Mouse (Mus musculus) spleen, postnatal 14 days (tissue): Measurements from ENCODE around the gene Mamdc4.
A peak's percentile ranks its signal among the peaks of the same experiment; 100 is the strongest.

Experiments
- DNase-seq, 2 experiments: peaks; one replicate each; pipeline ENCODE4 v3.0.0; 2021 to 2022; ENCODE audit warnings: low spot score in 2 of 2

Gene Mamdc4

DNA sequence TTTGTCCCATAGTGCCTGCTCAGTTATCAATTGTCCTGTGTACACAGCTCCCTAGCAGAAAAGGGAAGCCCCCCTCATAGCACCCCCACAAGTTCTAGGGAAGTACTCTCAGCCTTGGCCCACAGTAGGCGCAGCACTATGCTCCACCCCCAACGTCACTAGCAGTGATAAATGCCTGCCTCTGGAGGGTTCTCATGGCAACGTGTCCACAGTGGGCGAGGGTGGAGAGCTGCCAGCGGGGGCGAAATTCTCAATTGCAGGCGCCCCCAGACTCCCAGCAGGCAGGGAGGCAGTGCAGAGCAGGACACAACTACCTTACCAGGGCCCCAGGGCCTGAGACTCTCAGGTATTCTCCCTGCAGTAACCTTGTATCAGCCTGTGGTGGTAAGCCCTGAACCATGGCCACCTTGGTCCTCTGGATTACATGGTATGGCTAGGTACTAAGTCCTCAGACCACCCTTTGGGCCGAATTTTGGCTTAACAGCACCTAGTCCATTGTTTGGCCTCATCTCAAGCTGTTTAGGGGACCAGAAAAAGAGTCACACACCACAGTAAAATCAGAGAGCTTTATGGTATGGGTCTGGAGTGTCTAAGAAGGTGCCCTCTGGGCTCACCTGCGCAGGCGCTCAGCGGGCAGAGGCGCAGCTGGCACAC lies 7.9 kb upstream of the Mamdc4 start:
- no peak for DNase-seq

- DNase-seq: no peak
Measured at GRCm38 (mm10) chr2:25581901-25582301, 7.3 kb upstream of the Mamdc4 start.

DNA sequence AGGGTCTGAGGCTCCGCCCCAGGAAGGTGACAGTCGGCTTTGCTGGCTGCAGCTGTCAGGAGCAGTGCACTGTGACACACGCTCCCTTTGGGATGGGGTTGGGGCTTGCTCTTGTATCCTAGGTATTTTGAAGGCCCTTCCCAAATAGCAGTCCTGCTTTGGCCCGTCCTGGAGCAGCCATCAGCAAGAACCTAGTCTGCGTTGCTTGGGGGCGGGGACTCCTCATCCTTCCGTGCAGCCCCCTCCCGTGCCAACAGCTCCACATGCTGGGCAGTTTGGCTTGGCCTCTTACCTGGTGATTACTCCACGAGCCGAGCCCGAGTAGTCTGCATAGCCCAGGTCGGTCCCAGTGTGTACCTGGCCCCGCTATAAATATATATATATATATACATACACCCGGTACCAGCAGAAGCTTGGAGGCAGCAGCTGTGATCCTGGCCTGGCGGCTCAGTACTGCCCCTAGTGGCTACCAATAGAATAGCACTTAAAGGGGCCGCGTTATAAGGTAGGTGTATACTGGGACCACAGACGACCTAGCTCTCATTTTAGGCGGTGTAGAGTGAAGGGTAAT lies 6.7 kb upstream of the Mamdc4 start, which contains the start of gene Ajm1:
Gene Ajm1, minus strand, starts transcription at position 464 of the 571 bp plus-strand sequence.
- peak in 1 of 2 experiments; percentile 45 for DNase-seq

DNA sequence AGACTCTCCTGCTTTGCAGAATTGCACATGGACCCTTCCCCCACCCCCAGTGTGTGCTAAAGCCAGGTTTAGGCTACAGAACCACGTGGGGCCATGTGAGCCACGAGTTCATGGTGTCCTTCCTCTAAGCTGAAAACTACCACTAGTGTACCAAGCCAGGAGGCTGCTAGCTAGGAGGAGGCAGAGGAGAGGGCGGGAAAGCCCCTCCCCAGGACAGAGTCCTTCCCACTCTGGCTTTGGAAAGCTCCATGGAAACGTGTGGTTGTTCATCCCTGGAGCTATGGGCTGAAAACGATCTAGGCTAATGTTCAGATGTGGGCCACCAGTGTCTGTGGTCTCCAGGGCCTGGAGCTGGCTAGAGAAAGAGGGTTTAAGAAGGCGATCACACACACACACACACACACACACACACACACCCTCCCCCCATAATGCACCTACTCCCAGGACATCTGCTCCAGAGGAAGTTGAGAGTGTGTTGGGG lies 6.0 kb upstream of the Mamdc4 start:
- no peak for DNase-seq

DNA sequence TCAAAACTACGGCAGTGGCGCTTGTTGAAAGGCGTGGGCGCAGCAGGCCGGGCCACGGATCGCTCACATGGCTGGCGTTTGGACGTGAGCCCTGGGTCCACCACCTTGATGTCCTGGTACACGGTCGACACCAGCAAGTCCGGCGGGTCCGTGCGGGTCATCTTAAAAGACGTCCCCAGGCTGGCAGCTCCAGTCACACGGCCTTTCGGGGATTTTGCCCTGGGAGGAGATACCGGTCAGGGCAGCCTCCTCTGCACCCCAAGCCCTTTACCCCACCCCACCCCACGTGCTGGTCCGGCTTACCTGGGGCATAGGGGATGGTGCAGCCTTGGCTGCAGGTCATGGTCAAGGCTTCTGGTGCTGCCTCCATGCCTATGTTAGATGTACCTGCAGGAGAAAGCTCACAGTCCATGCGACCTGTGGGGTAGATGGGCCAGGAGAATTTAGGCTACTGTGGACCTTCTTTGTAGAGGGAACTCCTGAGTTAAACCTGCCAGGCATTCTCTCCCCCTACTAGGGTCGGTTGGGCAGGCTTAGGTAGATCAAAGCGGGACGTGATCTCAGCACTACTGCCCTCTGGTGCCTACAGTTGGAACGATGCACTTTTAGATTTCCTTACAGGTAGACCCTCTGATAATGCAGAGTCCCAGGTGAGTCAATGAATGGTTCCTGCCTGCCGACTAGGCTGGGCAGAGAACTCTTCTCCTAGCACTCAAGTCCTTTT lies 5.3 kb upstream of the Mamdc4 start:
- DNase-seq: peak in 1 of 2 experiments; percentile 49

DNA sequence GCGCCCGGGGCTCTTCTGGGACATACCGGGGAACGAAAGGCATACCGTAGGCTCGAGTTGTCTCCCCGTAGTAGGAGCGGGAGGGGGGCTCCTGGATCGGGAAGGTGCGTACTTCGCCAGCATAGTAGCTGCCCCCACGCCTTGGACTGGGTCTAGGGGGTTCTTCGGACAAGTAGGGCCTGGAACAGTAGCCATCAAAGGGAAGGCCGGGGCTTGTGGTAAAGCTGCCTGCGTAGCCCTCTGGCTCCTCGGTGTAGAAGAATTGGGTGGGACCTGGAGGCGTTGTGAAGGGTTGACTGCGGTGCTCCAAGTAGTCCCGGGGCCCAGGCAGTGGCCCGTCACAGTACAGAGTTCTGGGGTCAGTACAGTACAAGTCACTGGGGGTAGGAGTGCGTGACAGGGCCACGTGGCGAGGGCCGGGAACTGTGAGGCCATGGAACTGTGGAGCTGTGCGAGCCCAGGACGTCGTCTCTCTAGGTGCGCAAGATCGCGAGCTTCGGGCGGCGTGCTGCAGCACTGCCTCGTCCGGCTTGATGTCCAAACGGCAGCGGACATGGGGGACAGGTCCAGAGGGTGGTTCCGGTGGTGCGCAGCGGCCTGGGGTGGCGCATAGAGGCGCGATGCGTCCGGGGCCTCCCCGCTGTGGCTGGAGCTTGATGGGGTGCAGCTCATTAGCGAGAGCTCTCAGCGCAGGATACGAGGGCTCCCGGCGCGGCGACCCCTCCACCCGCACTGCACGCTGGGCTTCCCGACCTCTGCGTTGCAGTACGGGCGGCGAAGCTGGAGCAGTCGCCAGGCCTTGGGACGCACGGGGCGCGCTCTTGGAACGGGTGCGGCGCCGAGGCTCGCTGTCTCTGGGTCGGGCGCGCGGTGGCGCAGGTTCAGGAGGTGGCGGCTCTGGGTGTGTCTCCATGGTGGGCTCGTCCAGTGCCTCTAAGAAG lies 4.4 kb upstream of the Mamdc4 start:
- no peak for DNase-seq

DNA sequence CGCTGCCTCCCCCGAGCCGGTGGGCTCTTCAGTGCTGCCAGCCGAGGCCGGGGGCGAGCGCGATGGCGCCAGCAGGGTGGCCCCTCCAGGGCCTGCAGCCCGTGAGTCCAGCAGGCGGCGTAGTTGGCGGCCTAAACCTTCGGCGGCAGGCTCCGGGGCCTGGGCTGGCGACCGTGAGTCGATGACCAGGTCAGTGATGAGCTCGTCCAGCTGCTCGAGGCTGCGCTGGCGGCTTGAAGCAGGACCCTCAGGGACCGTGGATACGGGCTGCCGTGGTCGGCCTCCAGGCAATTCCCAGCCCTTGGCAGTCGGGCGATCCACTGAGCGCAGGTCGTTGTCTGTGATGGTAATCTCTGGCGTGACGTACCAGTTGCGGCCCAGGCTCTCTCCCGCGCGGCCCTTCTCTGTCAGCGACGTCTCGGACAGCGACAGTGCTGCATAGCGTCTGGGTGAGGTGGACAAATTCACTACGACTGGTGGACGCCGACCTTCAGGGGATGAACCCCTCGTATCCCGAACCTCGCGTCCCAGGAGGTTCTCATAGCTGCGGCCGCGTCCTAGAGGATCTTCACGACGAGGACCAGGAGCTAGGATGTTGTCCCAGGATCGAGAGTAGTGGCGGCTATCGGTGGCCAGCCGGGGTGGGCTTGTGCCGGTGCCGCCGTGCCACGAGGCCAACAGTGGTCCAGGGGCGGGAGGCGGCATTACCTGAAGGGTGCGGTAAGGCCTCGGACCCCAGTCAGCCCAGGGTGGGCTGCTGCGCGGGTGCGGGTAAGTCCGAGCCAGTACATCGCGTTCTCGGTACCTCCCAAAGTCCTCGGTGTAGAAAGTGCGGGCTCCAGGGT lies 3.5 kb upstream of the Mamdc4 start:
- DNase-seq: no peak

GRCm38 (mm10) chr2:25576965-25577891 lies 2.6 kb upstream of the Mamdc4 start:
- DNase-seq: no peak

DNA sequence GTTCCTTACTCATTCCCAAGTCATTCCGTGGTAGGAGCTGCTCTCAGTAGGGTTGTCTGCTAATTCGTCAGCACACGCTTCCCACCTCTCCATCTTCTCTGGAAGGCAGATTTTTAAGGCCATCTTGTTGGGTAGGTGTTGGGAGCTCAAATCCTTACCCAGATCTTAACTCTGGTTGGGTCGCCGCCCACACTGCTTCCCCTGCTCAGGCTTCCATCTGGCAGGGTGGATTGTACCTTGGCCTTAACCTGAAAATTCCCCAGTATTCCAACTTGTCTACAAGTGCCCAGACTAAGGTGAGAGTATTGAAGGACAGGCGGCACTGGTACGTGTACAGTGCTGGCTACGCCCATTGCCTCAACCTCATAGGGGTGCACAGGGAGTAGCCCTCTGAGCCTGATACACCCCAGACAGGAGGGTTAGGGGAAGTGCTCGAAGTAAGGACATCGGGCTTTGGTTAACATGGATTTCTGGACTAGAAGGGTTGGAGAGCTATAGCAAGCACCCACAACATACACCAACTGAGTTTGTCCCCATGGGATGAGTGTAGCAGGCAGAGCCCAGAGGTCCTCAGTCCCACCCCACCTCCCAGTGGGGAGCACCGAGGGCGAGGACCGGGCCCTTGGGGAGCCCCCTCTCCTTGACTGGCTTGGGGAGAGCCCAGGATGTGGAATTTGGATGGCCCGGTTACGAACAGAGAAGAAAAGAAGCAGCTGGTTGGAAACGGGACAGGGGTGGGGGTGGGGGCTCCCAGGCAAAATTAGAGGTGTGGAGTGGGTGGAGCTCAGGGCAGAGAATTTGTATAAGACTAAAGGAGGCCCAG lies 1.6 kb upstream of the Mamdc4 start:
- DNase-seq: no peak

- no peak for DNase-seq
Measured at GRCm38 (mm10) chr2:25575432-25576027, 885 bp upstream of the Mamdc4 start.

- no peak for DNase-seq
Measured at GRCm38 (mm10) chr2:25574136-25574535, 509 bp downstream of the Mamdc4 start.

- no peak for DNase-seq
Measured at GRCm38 (mm10) chr2:25573068-25573467, 1.6 kb downstream of the Mamdc4 start.

GRCm38 (mm10) chr2:25571221-25571620 lies 3.4 kb downstream of the Mamdc4 start:
- no peak for DNase-seq

DNA sequence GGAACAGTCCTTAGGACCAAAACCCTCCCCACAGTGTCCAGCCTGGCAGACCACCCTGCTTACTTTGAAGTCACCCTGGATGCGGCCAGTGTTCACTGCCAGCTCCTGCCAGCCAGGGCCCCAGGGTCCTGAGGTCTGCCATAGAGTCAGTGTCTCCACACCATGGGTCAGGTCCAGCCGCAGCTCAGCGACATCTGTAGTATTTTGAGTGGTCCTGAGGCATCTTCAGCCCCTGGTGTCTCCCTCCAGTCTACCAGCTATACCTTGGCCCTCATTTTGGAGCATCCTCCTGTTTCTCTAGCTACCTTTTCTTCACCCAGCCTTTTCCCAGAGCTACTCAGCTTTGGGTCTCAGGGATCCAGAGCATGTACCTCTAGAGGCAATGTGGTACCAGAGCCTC lies 5.3 kb downstream of the Mamdc4 start:
- DNase-seq: no peak

- DNase-seq: no peak
Measured at GRCm38 (mm10) chr2:25568473-25569019, 6.1 kb downstream of the Mamdc4 start.

GRCm38 (mm10) chr2:25566558-25566957 lies 8.1 kb downstream of the Mamdc4 start:
- no peak for DNase-seq

DNA sequence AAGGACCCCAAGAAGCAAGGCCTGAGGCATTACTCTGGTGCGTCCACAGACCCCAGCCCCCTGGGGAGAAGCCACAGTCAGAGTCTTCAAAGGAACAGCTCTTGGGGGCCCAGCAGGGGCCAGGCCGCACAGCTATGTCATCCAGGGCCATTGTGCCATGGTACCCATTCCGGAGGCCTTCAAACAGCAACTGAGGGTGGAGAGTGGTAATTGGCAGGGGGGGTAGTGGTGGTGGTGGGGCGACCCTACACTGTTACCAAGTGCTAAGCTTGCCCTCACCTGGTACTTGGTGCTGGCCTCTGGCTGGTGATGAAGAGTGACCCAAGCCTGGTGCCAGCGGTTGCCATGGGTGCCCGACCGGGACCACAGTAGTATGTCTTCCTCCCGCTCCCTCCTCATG lies 8.9 kb downstream of the Mamdc4 start:
- no peak for DNase-seq

DNA sequence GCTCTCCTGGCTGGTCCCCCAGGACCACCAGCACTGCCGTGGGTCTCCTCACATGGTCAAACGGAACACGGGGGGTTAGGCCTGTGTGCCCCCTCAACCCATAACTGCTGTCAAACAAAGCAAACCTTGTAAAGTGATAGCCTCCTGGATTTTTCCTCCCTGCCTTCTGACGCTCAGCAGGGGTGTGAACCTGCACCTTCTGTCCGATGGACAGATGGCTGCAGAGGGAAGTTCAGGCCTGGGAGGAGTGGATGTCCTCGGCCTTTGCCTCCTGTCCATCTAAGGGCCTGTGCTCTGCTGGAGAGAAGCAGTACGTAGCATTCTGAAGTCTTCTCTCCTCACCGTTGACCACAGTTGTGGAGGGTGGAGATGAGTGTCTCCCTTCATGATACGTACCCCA lies 12.7 kb downstream of the Mamdc4 start:
- DNase-seq: no peak
